Mouse (Mus musculus) gastrocnemius, postnatal 36 days (tissue): Measurements from ENCODE around the gene Efna5. TPM values are rescaled to one million over a fixed set of nuclear protein-coding genes. Genes with fewer than 3 reads are reported as not detected.

Experiments used
- DNase-seq, 2 experiments: peaks; one replicate each; pipeline ENCODE4 v3.0.0; 2022
- intact Hi-C: fragments of 180-260 bp; cut with DNase I; formaldehyde crosslinking; loops from one replicate; pipeline ENCODE4 v1.15.1; 2025
- total RNA-seq, 2 experiments: library from RNA; stranded (reverse); gene quantifications; 2 replicates each; pipeline ENCODE4 v1.2.3; 2021

Gene Efna5
- total RNA-seq, 2 experiments from 2014 or later: 0.32 to 0.59 TPM

- intact Hi-C loops: no loop called here
- DNase-seq: no peak
These were observed 23.8 kb downstream of the Efna5 start for GRCm38 (mm10) chr17:62857275-62857674.

GRCm38 (mm10) chr17:62853741-62854140, 27.4 kb downstream of the Efna5 start:
- intact Hi-C loops: no loop called here
- DNase-seq: no peak

GRCm38 (mm10) chr17:62852822-62853608, 28.1 kb downstream of the Efna5 start:
- no peak for DNase-seq
- intact Hi-C loops: no loop called here

- intact Hi-C loops: no loop called here
- no peak for DNase-seq
These were observed 29.8 kb downstream of the Efna5 start for GRCm38 (mm10) chr17:62851268-62851667.

- DNase-seq: no peak
- intact Hi-C loops: no loop called here
These were observed 30.5 kb downstream of the Efna5 start for GRCm38 (mm10) chr17:62850603-62851002.

- DNase-seq: no peak
These were observed 31.4 kb downstream of the Efna5 start for GRCm38 (mm10) chr17:62849676-62850075.

GRCm38 (mm10) chr17:62845656-62846055, 35.5 kb downstream of the Efna5 start:
- no peak for DNase-seq
- intact Hi-C loops: no loop called here

More at GRCm38 (mm10) chr17:62849676-62850075, 31.4 kb downstream of the Efna5 start:
- intact Hi-C loops: no loop called here

- DNase-seq: no peak
- intact Hi-C loops: no loop called here
These were observed 36.8 kb downstream of the Efna5 start for GRCm38 (mm10) chr17:62844329-62844728.

- intact Hi-C loops: no loop called here
- no peak for DNase-seq
These were observed 43.8 kb downstream of the Efna5 start for GRCm38 (mm10) chr17:62837336-62837735.

GRCm38 (mm10) chr17:62836598-62837106, 44.5 kb downstream of the Efna5 start:
- DNase-seq: no peak
- intact Hi-C loops: no loop called here

- no peak for DNase-seq
These were observed 48.5 kb downstream of the Efna5 start for GRCm38 (mm10) chr17:62832550-62833127.

GRCm38 (mm10) chr17:62827549-62827948, 53.6 kb downstream of the Efna5 start:
- intact Hi-C loops: no loop called here
- DNase-seq: no peak

More at GRCm38 (mm10) chr17:62832550-62833127, 48.5 kb downstream of the Efna5 start:
- intact Hi-C loops: no loop called here

GRCm38 (mm10) chr17:62821219-62821618, 59.9 kb downstream of the Efna5 start:
- intact Hi-C loops: no loop called here
- DNase-seq: no peak

- intact Hi-C loops: no loop called here
- no peak for DNase-seq
These were observed 61.2 kb downstream of the Efna5 start for GRCm38 (mm10) chr17:62819931-62820330.

- no peak for DNase-seq
- intact Hi-C loops: no loop called here
These were observed 62.3 kb downstream of the Efna5 start for GRCm38 (mm10) chr17:62818821-62819220.

- no peak for DNase-seq
- intact Hi-C loops: no loop called here
These were observed 62.8 kb downstream of the Efna5 start for GRCm38 (mm10) chr17:62818337-62818736.

- intact Hi-C loops: no loop called here
- DNase-seq: no peak
These were observed 64.2 kb downstream of the Efna5 start for GRCm38 (mm10) chr17:62816879-62817278.

- intact Hi-C loops: no loop called here
- DNase-seq: no peak
These were observed 67.7 kb downstream of the Efna5 start for GRCm38 (mm10) chr17:62813461-62813860.

- intact Hi-C loops: no loop called here
- no peak for DNase-seq
These were observed 73.2 kb downstream of the Efna5 start for GRCm38 (mm10) chr17:62807891-62808290.

- intact Hi-C loops: no loop called here
- no peak for DNase-seq
These were observed 74.5 kb downstream of the Efna5 start for GRCm38 (mm10) chr17:62806646-62807045.

- no peak for DNase-seq
These were observed 78.4 kb downstream of the Efna5 start for GRCm38 (mm10) chr17:62802748-62803147.

GRCm38 (mm10) chr17:62797272-62797671, 83.8 kb downstream of the Efna5 start:
- intact Hi-C loops: no loop called here
- DNase-seq: no peak

More at GRCm38 (mm10) chr17:62802748-62803147, 78.4 kb downstream of the Efna5 start:
- intact Hi-C loops: no loop called here
